Mouse (Mus musculus) erythroid progenitor cell, adult 5-6 weeks (primary cell): Measurements from ENCODE around the gene Duxf3. TPM values are rescaled to one million over a fixed set of nuclear protein-coding genes. Genes with fewer than 3 reads are reported as not detected.
"Not testable (repeated sequence)": the region's sequence is repeated elsewhere in the genome, so short reads cannot be mapped to it uniquely, and the experiment has no call there.

Source experiments
- ATAC-seq: replicated peaks from 2 replicates; pipeline ENCODE4 v1.8.0; 2016; ENCODE audit warnings: moderate number of reproducible peaks, mild to moderate bottlenecking, moderate TSS enrichment, inconsistent platforms; ENCODE audit not compliant: poor library complexity, low FRiP score, severe bottlenecking
- total RNA-seq, 2 experiments: library from RNA; stranded (forward) in 1 of 2; stranded (reverse) in 1 of 2; fragments of 150-400 nt in 1 of 2; fragments of 186-747, 209-891 nt in 1 of 2; gene quantifications; 2 replicates each; pipeline versions ENCODE4 v1.2.3 to v1.2.4; 2015 to 2017; ENCODE audit warnings: low replicate concordance in 2 of 2

The Duxf3 gene
- total RNA-seq, 2 experiments from 2014 or later, result not detected

- not testable (repeated sequence) for ATAC-seq
Observed at GRCm38 (mm10) chr10:58223972-58224805, 8.3 kb downstream of the Duxf3 start.

GRCm38 (mm10) chr10:58223161-58223560 is 9.3 kb downstream of the Duxf3 start:
- not testable (repeated sequence) for ATAC-seq

GRCm38 (mm10) chr10:58221571-58221970 is 10.9 kb downstream of the Duxf3 start:
- not testable (repeated sequence) for ATAC-seq

GRCm38 (mm10) chr10:58220726-58221125 is 11.7 kb downstream of the Duxf3 start:
- ATAC-seq, result no peak

- no peak for ATAC-seq
Observed at GRCm38 (mm10) chr10:58217366-58217765, 15.1 kb downstream of the Duxf3 start.

GRCm38 (mm10) chr10:58215353-58215752 is 17.1 kb downstream of the Duxf3 start:
- no peak for ATAC-seq

- no peak for ATAC-seq
Observed at GRCm38 (mm10) chr10:58214934-58215333, 17.5 kb downstream of the Duxf3 start.

GRCm38 (mm10) chr10:58214497-58214896 is 18.0 kb downstream of the Duxf3 start:
- no peak for ATAC-seq

- no peak for ATAC-seq
Observed at GRCm38 (mm10) chr10:58212230-58212629, 20.2 kb downstream of the Duxf3 start.

GRCm38 (mm10) chr10:58211213-58211612 is 21.3 kb downstream of the Duxf3 start:
- ATAC-seq, result no peak

GRCm38 (mm10) chr10:58210514-58210913 is 22.0 kb downstream of the Duxf3 start:
- no peak for ATAC-seq

- ATAC-seq, result no peak
Observed at GRCm38 (mm10) chr10:58209710-58210467, 22.6 kb downstream of the Duxf3 start.

GRCm38 (mm10) chr10:58206639-58207404 is 25.7 kb downstream of the Duxf3 start:
- no peak for ATAC-seq

GRCm38 (mm10) chr10:58205986-58206385 is 26.5 kb downstream of the Duxf3 start:
- no peak for ATAC-seq

Other genes starting within 250 kb of the Duxf3 start
- not detected in 2 replicates for gene AW822073, start 7.7 kb downstream of the Duxf3 start, total RNA-seq (2015; ENCODE audit: low replicate concordance)
- not detected in 2 replicates for gene AW822073, start 7.7 kb downstream of the Duxf3 start, total RNA-seq (2017; ENCODE audit: low replicate concordance)
- not detected in 2 replicates for gene Gm4981, start 4.0 kb upstream of the Duxf3 start, total RNA-seq (2015; ENCODE audit: low replicate concordance)
- gene Gm4981, start 4.0 kb upstream of the Duxf3 start, total RNA-seq (2017; ENCODE audit: low replicate concordance), result not detected in 2 replicates
- gene Gcc2, start 22.8 kb upstream of the Duxf3 start, total RNA-seq (2015; ENCODE audit: low replicate concordance), result 10.5 and 30.6 TPM in 2 replicates
- 11.6 and 11.8 TPM in 2 replicates for gene Gcc2, start 22.8 kb upstream of the Duxf3 start, total RNA-seq (2017; ENCODE audit: low replicate concordance)
- gene Lims1, start 90.8 kb upstream of the Duxf3 start, total RNA-seq (2015; ENCODE audit: low replicate concordance), result 67.8 and 80.5 TPM in 2 replicates
- 37.5 and 42.2 TPM in 2 replicates for gene Lims1, start 90.8 kb upstream of the Duxf3 start, total RNA-seq (2017; ENCODE audit: low replicate concordance)
- gene Ranbp2, start 214.2 kb upstream of the Duxf3 start, total RNA-seq (2015; ENCODE audit: low replicate concordance), result 126 and 148 TPM in 2 replicates
- 169 and 178 TPM in 2 replicates for gene Ranbp2, start 214.2 kb upstream of the Duxf3 start, total RNA-seq (2017; ENCODE audit: low replicate concordance)